Mouse (Mus musculus): ENCODE data around the gene Pfkl. TPM values are rescaled to one million over a fixed set of nuclear protein-coding genes. Genes with fewer than 3 reads are reported as not detected.
"Not testable (repeated sequence)": the region's sequence is repeated elsewhere in the genome, so short reads cannot be mapped to it uniquely, and the experiment has no call there.

Pfkl gene
- total RNA-seq, 4 experiments from 2014 or later = 79.7 to 108 (median 89.6) TPM

DNA sequence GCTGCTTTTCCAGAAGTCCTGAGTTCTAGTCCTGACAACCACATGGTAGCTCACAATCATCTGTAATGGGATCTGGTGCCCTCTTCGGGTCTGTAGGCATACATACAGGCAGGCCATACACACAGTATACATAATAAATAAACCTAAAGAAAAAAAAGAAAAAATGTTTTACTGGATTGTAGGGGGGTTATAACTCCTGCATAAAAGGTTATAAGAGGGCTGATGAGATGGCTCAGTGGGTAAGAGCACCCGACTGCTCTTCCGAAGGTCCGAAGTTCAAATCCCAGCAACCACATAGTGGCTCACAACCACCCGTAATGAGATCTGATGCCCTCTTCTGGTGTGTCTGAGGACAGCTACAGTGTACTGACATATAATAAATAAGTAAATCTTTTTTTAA is 1.2 kb upstream of the Pfkl start:
- not testable (repeated sequence) for DNase-seq

GRCm38 (mm10) chr10:78010335-78010734 is 452 bp upstream of the Pfkl start:
- no peak for DNase-seq

- peak; percentile 93 for DNase-seq
Observed at GRCm38 (mm10) chr10:78009184-78009944, 519 bp downstream of the Pfkl start.

DNA sequence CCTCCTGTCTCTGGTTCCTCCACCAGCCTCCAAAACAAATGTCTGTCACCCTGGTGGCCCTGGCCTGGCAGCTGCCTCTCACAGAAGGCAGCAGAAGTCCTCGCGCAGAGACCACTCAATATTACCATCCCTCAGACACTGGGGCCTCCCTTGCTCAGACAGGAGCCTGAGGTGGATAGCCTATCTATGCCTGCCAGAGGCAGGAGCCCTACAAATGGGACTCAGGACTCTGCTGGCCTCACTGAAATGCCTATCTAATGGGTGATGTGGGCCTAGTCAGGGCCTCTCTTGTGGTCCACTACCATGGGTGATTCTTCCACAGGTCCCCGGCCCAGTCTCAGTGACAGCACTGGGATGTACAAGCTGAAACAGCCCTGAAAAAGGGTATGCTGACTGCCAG is 1.7 kb downstream of the Pfkl start:
- DNase-seq = no peak

DNA sequence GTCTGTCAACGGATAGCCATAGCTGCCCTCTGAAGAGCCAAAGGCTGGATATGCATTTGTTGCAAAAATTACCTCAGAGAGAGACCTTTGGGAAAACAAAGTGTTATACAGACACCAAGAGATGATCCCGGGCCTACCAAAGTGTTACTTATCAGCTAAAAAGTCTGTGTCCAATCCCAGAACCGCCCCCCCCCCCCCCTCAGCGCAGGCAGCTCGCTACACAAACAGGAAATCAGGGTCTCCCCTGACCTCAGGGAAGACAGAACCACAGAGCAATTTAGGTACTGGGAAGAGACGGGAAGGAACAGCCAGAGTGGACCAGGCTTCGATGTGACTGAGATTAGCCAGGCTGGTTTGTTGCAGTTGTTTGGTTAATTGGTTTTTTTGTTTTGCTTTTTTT is 2.7 kb downstream of the Pfkl start:
- no peak for DNase-seq

- no peak for DNase-seq
Observed at GRCm38 (mm10) chr10:78005791-78006438, 4.0 kb downstream of the Pfkl start.

DNA sequence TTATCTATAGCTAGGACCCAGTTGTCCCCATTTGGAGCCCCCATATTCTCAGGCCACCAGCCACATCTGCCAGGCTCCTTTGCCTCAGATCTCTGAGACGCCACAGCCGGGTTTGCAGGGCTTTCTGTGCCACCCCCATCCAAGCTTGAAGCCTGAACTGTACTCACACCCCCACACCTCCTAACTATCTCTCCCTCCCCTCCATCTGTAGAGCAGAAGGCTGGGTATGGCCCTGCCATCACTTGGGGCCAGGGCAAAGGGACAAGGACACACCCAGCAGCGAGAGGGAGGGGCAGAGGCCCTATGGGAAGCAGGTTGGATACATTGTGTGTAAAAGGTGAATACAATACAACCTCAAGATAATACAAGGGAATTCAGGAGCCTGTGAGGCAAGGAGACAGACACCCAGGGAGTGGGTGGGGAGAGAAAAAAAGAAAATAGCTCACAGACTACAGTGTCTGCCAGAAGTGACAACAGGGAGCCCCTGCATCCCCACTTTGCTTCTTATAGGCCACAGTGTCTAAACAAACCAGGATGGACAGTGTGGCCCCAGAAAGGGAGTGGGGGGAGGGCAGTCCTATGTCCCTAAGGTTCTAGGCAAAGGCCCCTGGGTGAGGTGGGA is 5.3 kb downstream of the Pfkl start:
- DNase-seq = no peak

GRCm38 (mm10) chr10:78002316-78002715 is 7.6 kb downstream of the Pfkl start:
- no peak for DNase-seq

GRCm38 (mm10) chr10:78001796-78002195 is 8.1 kb downstream of the Pfkl start:
- no peak for DNase-seq

GRCm38 (mm10) chr10:78000200-78000599 is 9.7 kb downstream of the Pfkl start:
- DNase-seq = no peak

DNA sequence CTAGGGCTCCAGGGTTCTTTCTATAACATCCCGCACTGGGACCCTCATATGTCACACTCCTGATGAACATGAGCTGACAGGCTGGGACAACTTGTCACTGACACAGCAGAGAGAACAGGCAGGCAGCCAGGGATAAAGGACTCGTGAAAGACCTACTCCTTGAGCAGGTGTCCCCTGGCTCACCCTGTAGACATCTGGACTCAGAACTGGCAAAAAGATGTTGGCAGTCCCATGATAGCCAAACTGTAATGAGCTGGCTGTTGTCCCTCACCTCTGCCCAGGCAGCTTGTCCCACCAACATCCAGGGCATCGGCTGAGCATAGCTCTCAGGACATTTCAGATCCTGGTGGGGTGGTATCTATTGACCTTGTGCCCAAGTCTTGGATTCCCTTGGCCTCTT is 14.2 kb downstream of the Pfkl start:
- DNase-seq = no peak

GRCm38 (mm10) chr10:77985775-77986174 is 24.1 kb downstream of the Pfkl start:
- DNase-seq = no peak

DNA sequence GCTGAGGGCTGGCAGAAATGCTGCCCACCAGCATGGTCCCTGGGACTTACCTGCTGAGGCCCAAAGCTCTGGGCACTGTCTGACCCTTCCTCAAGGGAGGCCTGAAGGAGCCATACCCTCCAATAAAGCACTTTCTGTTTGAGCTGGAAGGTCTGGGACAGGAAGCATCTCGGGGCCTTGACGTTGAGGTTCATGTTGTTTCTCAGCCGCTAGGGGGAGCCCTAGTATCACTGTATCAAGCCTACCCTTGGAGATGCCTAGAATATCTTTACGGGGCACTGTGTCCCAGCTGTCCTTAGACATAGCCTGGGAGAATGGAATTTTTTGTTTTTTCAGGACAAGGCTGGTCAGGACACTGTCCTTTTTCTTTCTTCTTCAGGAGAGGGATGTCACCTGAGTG is 25.2 kb downstream of the Pfkl start:
- peak; percentile 47 for DNase-seq

DNA sequence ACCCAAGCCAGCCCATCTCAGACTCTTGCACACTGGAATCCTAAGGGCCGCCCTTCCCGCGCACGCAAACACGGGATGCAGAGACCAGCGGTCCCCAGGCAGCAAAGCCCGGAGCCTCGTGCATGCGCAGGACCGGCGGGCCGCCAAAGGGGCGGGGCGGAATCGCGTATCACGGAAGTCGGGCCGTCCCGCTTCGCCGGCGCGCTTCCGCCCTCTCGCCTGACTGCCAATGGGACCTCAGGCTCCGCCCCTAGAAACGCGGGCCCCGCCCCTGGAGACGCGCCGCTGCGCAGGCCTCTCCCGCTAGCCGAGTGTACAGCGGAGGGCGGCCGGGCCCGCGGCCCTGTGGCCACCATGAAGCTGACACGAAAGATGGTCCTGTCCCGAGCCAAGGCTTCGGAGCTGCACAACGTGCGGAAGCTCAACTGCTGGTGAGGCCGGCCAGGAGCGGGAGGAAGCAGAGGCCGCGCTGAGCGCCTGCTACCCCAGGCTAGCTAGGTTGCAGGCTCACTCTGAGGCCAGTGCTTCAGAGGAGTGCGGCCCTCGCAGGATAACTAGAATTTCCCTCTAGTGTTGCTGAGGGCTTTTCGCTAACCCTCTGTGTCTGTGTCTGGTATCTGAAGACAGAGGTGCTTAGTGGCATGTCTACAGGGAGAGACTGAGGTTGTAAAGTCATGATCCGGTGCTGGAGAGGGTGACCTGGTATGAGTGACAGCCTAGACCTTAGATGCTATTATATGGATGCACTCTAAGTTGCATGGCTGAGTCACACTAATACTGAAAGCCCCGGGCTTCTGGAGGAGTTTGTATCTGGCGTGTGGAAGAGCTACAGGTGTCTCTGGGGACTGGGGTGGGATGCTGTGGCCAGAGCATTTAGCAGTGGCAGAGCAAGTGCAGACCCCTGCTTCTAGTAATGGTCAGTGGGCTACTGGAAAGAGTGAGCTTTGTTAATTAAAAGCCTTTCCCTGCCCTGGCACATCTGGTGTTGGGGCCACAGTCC is 31.2 kb downstream of the Pfkl start, which contains the start of gene 1810043G02Rik:
Gene 1810043G02Rik, plus strand, starts transcription at position 174 of the 1,000 bp plus-strand sequence.
- peak; percentile 97 for DNase-seq

DNA sequence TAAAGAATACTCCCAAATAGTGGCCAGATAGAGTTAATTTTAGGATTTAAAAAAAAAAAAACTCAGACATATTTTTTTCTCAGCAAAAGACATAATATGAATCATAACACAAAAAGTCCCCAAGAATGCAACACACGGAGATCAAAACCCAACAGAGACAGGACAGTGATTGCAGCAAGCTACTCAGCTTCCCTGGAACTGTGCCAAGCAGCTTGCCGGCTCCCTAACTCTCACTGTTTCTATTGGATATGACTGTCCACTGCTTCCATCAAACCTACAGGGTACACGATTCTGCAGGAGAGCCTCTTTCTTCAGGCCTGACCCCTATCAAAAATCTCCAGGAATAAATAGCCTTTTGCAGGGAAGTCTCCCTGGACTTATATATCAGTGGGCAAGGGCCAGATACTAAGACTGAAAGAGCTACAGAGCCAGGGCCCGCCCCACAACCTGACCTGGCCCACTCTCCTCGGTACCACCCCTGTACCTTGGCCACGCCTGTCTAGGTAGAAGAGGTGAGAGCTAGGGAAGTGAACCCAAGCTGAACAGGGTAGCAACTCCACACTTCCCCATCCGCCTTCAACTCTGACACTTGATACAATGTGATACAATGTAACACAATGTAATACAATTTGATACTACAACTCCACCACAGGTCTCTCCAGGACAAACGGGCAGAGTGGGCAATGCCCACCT is 33.3 kb downstream of the Pfkl start:
- no peak for DNase-seq

GRCm38 (mm10) chr10:77975653-77976052 is 34.2 kb downstream of the Pfkl start:
- DNase-seq = no peak

- DNase-seq = no peak
Observed at GRCm38 (mm10) chr10:77974811-77975210, 35.1 kb downstream of the Pfkl start.

DNA sequence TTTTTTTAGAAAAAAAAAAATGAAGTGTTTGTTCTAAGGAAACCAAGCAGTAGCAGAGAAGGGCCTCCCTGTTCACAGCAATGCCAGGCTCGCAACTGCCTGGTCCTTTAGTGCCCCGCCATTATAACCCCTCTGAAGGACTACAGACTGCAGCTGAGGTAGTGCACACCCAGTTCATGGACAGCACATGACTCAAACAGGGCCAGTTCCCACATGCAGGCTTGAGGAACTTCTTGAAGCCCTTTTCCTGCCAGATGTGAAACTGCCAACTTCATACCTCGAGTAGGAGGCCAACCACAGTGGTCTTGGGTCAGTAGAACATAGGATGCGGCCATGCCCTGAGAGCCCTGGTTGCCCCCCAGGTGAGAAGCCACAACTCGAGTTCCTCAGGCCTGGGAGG is 35.6 kb downstream of the Pfkl start:
- DNase-seq = no peak

- no peak for DNase-seq
Observed at GRCm38 (mm10) chr10:77971709-77972553, 38.0 kb downstream of the Pfkl start.

DNA sequence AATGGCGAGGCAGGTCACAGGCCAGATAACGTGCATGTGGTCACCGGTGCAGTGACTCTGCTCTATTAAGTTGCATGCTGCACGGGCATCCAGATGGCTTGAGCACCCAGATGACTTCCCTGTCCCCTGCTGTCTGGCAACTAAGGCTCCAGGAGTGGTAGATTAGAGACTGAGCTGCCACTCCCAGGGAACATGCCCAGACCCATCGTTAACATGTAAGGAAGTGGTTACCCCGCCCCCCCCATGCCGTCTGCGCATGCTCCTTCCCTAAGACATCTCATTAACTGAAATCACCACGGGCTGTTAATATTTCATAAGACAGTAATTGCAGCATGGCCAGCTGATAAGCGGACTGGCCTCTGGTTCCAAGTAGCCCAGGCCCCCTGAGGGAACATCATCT is 38.7 kb downstream of the Pfkl start:
- DNase-seq = no peak

- no peak for DNase-seq
Observed at GRCm38 (mm10) chr10:77970481-77970880, 39.4 kb downstream of the Pfkl start, which contains the start of gene Trpm2. TSS of gene Trpm2 (minus strand) at chr10:77970563.

Data from adrenal gland, adult 8-10 months (tissue).